8 mouse cellular contexts compared by ENCODE assay signal in the genomic region with DNA sequence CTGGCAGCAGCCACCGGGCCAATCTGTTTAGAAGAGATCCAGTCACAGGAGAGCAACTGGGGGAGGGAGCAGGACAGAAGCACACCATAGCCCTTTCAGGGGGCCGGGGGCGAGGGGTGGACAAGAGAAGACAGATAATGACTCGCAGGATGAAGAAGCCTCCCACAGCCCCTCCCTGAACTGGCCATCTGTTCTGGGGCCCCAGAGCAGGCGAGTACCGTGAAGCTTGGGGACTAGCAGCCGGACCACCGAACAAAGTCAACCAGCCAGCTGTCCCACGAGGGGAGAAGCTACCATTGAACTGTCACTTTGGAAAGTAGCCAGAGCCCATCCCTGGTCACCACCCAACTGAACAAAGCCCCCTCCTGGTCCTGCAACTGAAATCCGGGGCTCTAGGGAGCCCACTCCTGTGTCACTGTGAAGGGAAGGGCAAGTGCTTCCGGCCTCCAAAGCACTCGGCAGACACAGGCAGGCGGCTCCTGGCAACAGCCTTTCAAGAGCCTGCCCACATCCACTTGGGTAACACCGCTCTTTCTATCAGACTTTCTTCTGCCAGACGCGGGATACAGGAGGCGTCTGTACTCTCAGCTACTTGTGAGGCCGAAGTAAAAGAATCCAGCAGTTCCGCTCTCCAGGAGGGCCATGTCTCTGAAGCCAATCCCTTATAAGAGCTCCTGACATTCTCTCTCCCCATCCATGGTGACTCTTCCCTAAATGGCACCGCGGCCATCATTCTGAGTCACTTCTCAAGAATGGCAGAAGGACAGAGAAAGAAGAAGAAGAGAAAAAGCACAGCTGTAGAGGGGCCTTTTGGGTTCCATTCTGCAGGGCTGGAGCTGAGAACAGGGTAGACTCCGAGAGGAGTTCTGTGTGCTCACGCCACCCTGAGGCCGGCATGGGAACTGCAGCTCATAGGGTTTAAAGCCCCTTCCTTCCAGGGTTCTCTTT. TPM values are rescaled to one million over a fixed set of nuclear protein-coding genes. Genes with fewer than 3 reads are reported as not detected.
DNase-seq lines count a peak whose midpoint lies in the region; ATAC-seq and TF ChIP-seq lines count a peak whose summit lies in the region.

No protein-coding gene starts in this region.

- H3K27ac ChIP-seq in bone marrow macrophage, adult 2 months (ENCODE audit: insufficient read depth, low read depth, low read length), result no peak overlapping the region
- H3K27ac ChIP-seq in limb, embryonic 11.5 days (replicated peaks; ENCODE audit: low read depth, low read length), result no peak overlapping the region
- peak overlapping the region; percentile 81 for H3K27ac ChIP-seq in midbrain, embryonic 12.5 days (replicated peaks)
- H3K27ac ChIP-seq in stomach, embryonic 14.5 days (ENCODE audit: low read length), result no peak overlapping the region

- H3K9ac ChIP-seq in limb, embryonic 11.5 days (ENCODE audit: low read length), result 0 out of 2 replicates have a peak overlapping the region, but pooled peaks have one; percentile 37
- H3K9ac ChIP-seq in midbrain, embryonic 12.5 days (replicated peaks), result no peak overlapping the region; the same call in 1 of the 2 replicates
- no peak overlapping the region for H3K9ac ChIP-seq in stomach, embryonic 14.5 days (replicated peaks; ENCODE audit: low read depth, low read length)

- peak overlapping the region; percentile 29 for H3K4me2 ChIP-seq in limb, embryonic 11.5 days (ENCODE audit: low read depth, severe bottlenecking)
- peak overlapping the region; percentile 17 for H3K4me2 ChIP-seq in midbrain, embryonic 12.5 days (replicated peaks)
- peak overlapping the region; percentile 23 for H3K4me2 ChIP-seq in stomach, embryonic 14.5 days (replicated peaks; ENCODE audit: low read depth, low read length)

- WGBS in limb, embryonic 11.5 days, result 14% methylated on average over 24 of the region's 24 CpGs
- WGBS in midbrain, embryonic 12.5 days, result 19% methylated on average over 24 of the region's 24 CpGs
- WGBS in stomach, embryonic 14.5 days, result 12% methylated on average over 24 of the region's 24 CpGs

- H3K36me3 ChIP-seq in limb, embryonic 11.5 days (ENCODE audit: control insufficient read depth, insufficient read depth, low read length), result no peaks in the 10 kb centered on the region
- no peaks in the 10 kb centered on the region; the same call in 1 of the 2 replicates for H3K36me3 ChIP-seq in midbrain, embryonic 12.5 days
- H3K36me3 ChIP-seq in stomach, embryonic 14.5 days (ENCODE audit: control insufficient read depth, insufficient read depth, low read length), result no peaks in the 10 kb centered on the region

- DNase-seq in gastrocnemius, adult 18-20 months (ENCODE audit: low spot score), result peak; percentile 24
- no peak for DNase-seq in gastrocnemius, postnatal 25 days
- peak; percentile 66 for DNase-seq in forelimb bud, embryonic 11.5 days (ENCODE audit: low read depth, low spot score)
- peak; percentile 82 for DNase-seq in limb, embryonic 11.5 days (ENCODE audit: low spot score)

- no peak overlapping the region for H3K4me3 ChIP-seq in bone marrow macrophage, adult 2 months (ENCODE audit: insufficient read depth, low read length)
- no peak overlapping the region for H3K4me3 ChIP-seq in limb, embryonic 11.5 days (ENCODE audit: low read depth, low read length)
- H3K4me3 ChIP-seq in midbrain, embryonic 12.5 days, result no peak overlapping the region
- no peak overlapping the region for H3K4me3 ChIP-seq in stomach, embryonic 14.5 days (ENCODE audit: low read depth, low read length)

- no peaks in the 10 kb centered on the region for H3K9me3 ChIP-seq in limb, embryonic 11.5 days (ENCODE audit: control insufficient read depth, low read length)
- no peaks in the 10 kb centered on the region for H3K9me3 ChIP-seq in midbrain, embryonic 12.5 days
- H3K9me3 ChIP-seq in stomach, embryonic 14.5 days (ENCODE audit: control insufficient read depth, low read depth, low read length), result no peaks in the 10 kb centered on the region

- TF ChIP-seq CTCF in bone marrow macrophage, adult 2 months (IDR thresholded peaks at IDR 0.05; ENCODE audit: low read depth, low read length), result peak; percentile 57; the same call in 1 of the 2 replicates

- TF ChIP-seq POLR2A in bone marrow macrophage, adult 2 months (IDR thresholded peaks at IDR 0.05; ENCODE audit: borderline replicate concordance, low read depth, low read length), result no peak

- peak; percentile 48 for ATAC-seq in inflammation-experienced regulatory T-cells, adult 6 months
- ATAC-seq in limb, embryonic 11.5 days (ENCODE audit: insufficient number of reproducible peaks, low FRiP score, low TSS enrichment, low read depth), result no peak
- ATAC-seq in midbrain, embryonic 12.5 days (ENCODE audit: low FRiP score, low read depth), result peak; percentile 77
- peak; percentile 71; the same call in 1 of the 2 replicates for ATAC-seq in stomach, embryonic 14.5 days (ENCODE audit: insufficient number of reproducible peaks, insufficient read depth, low FRiP score, low read depth)

- no peaks in the 10 kb centered on the region for H3K27me3 ChIP-seq in limb, embryonic 11.5 days (ENCODE audit: control insufficient read depth, insufficient read depth, low read length)
- peaks cover 10% of the 10 kb centered on the region; the same call in 1 of the 2 replicates for H3K27me3 ChIP-seq in midbrain, embryonic 12.5 days
- no peaks in the 10 kb centered on the region for H3K27me3 ChIP-seq in stomach, embryonic 14.5 days (ENCODE audit: control insufficient read depth, insufficient read depth, low read length)

- no peaks in the 10 kb centered on the region for H3K4me1 ChIP-seq in bone marrow macrophage, adult 2 months (ENCODE audit: control insufficient read depth, insufficient read depth, low read length)
- no peaks in the 10 kb centered on the region for H3K4me1 ChIP-seq in limb, embryonic 11.5 days (ENCODE audit: control insufficient read depth, insufficient read depth, low read length)
- peaks cover 13% of the 10 kb centered on the region for H3K4me1 ChIP-seq in midbrain, embryonic 12.5 days
- peaks cover 6% of the 10 kb centered on the region; the same call in 1 of the 2 replicates for H3K4me1 ChIP-seq in stomach, embryonic 14.5 days (ENCODE audit: control insufficient read depth, insufficient read depth, low read length)

RNA-seq across cellular contexts. Expression of gene Sstr2, which starts 7.2 kb away (rescaled TPM):
- not detected for total RNA-seq in gastrocnemius, adult 18-20 months (2021)
- total RNA-seq in gastrocnemius, postnatal 25 days (2021), result not detected
- not detected in 2 replicates for polyA plus RNA-seq in bone marrow macrophage, adult 2 months (2012; ENCODE audit: insufficient read depth, insufficient read length, missing spikeins)
- under 1 TPM in 2 of 3 experiments, not detected in 1; 0.26 to 0.46 TPM for polyA plus RNA-seq in inflammation-experienced regulatory T-cells, adult 6 months (2017; shearing (Covaris generic))
- polyA plus RNA-seq in limb, embryonic 11.5 days (2014; fragmentation: Nextera tagmentation; extraction: Ambion mirVana), result 0.48 and 1.1 TPM in 2 replicates
- 11.8 and 13.0 TPM in 2 replicates for polyA plus RNA-seq in midbrain, embryonic 12.5 days (2016; fragmentation: Nextera tagmentation; extraction: Ambion mirVana)
- polyA plus RNA-seq in stomach, embryonic 14.5 days (2014; fragmentation: Nextera tagmentation; extraction: Ambion mirVana), result 0.56 and 2.0 TPM in 2 replicates

RNA-seq across cellular contexts. Expression of gene Cog1, which starts 37.0 kb away (rescaled TPM):
- 10 to 100 TPM; 19.9 to 21.8 TPM for total RNA-seq in gastrocnemius, adult 18-20 months (2021)
- total RNA-seq in gastrocnemius, postnatal 25 days (2021), result 10 to 100 TPM; 18.6 to 20.2 TPM
- 40.6 and 49.9 TPM in 2 replicates for polyA plus RNA-seq in bone marrow macrophage, adult 2 months (2012; ENCODE audit: insufficient read depth, insufficient read length, missing spikeins)
- polyA plus RNA-seq in inflammation-experienced regulatory T-cells, adult 6 months (2017; shearing (Covaris generic)), result 10 to 100 TPM; 14.9 to 16.9 (median 15.8) TPM
- polyA plus RNA-seq in limb, embryonic 11.5 days (2014; fragmentation: Nextera tagmentation; extraction: Ambion mirVana), result 29.3 and 30.6 TPM in 2 replicates
- polyA plus RNA-seq in midbrain, embryonic 12.5 days (2016; fragmentation: Nextera tagmentation; extraction: Ambion mirVana), result 36.8 and 39.6 TPM in 2 replicates
- 20.7 and 24.4 TPM in 2 replicates for polyA plus RNA-seq in stomach, embryonic 14.5 days (2014; fragmentation: Nextera tagmentation; extraction: Ambion mirVana)

RNA-seq across cellular contexts. Expression of gene Slc39a11, which starts 37.9 kb away (rescaled TPM):
- total RNA-seq in gastrocnemius, adult 18-20 months (2021), result 1 to 10 TPM; 1.5 to 2.4 TPM
- 1 to 10 TPM; 1.8 to 3.1 TPM for total RNA-seq in gastrocnemius, postnatal 25 days (2021)
- 17.7 and 24.3 TPM in 2 replicates for polyA plus RNA-seq in bone marrow macrophage, adult 2 months (2012; ENCODE audit: insufficient read depth, insufficient read length, missing spikeins)
- polyA plus RNA-seq in inflammation-experienced regulatory T-cells, adult 6 months (2017; shearing (Covaris generic)), result 10 to 100 TPM; 12.6 to 17.3 (median 16.9) TPM
- polyA plus RNA-seq in limb, embryonic 11.5 days (2014; fragmentation: Nextera tagmentation; extraction: Ambion mirVana), result 12.2 and 14.9 TPM in 2 replicates
- 23.0 and 26.1 TPM in 2 replicates for polyA plus RNA-seq in midbrain, embryonic 12.5 days (2016; fragmentation: Nextera tagmentation; extraction: Ambion mirVana)
- polyA plus RNA-seq in stomach, embryonic 14.5 days (2014; fragmentation: Nextera tagmentation; extraction: Ambion mirVana), result 18.6 and 24.0 TPM in 2 replicates
